Mouse (Mus musculus): ENCODE results near the gene Arhgap23.
A peak's percentile ranks its signal among the peaks of the same experiment; 100 is the strongest.

- TF ChIP-seq CTCF (IDR thresholded peaks at IDR 0.05; ENCODE audit: control insufficient read depth, insufficient read depth, insufficient replicate concordance, low read depth, low read length) (peak; percentile 20; the same call in 1 of the 2 replicates), POLR2A (IDR thresholded peaks at IDR 0.05; ENCODE audit: control insufficient read depth, low read depth, low read length) (no peak)
These were observed 7.2 kb upstream of the Arhgap23 start for GRCm38 (mm10) chr11:97408171-97408570.
